Mouse (Mus musculus): Measurements from ENCODE around the gene Cldn1.

- TF ChIP-seq CTCF (IDR thresholded peaks at IDR 0.05; ENCODE audit: borderline replicate concordance, control insufficient read depth, extremely low read depth, insufficient read depth, low read length, poor library complexity) (no peak), POLR2A (IDR thresholded peaks at IDR 0.05; ENCODE audit: control insufficient read depth, extremely low read depth, insufficient read depth, low read length, poor library complexity) (no peak)
Measured at GRCm38 (mm10) chr16:26309402-26309801, 62.2 kb downstream of the Cldn1 start.

Data from thymus, adult 2 months (tissue).